Mouse (Mus musculus) left cerebral cortex, postnatal 14 days (tissue): ENCODE measurements around the gene Krtap1-5. TPM values are rescaled to one million over a fixed set of nuclear protein-coding genes. Genes with fewer than 3 reads are reported as not detected.

ENCODE experiments used
- DNase-seq, 2 experiments: peaks; one replicate each; pipeline ENCODE4 v3.0.0; 2021 to 2022; ENCODE audit warnings: low spot score in 2 of 2, mixed read lengths in 1 of 2
- intact Hi-C: fragments of 180-260 bp; cut with DNase I; formaldehyde crosslinking; loops from one replicate; pipeline ENCODE4 v1.15.1; 2025
- total RNA-seq, 2 experiments: library from RNA; stranded (reverse); gene quantifications; 2 replicates each; pipeline ENCODE4 v1.2.3; 2021

Gene Krtap1-5
- total RNA-seq, 2 experiments from 2014 or later: not detected

DNA sequence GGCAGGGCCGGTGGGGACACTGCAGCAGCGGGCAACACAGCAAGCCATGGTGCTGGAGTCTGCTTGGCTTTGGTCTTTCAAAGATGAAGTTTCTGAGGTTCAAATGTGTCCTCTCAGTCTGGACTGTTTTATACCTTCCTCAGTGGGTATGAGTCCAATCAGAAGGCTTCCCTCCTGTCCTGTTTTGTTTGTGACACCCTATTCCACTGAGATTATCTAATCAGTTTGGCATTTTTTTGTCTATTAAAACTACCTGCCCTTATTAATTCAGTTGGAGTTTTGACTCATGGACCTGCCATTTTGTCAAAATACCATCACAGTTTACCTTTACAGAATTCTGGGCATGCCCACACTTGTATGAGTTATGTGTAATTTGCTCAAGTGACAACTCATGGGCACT is 24.1 kb downstream of the Krtap1-5 start, which contains the start of gene Krtap3-2:
Krtap3-2 (minus strand) TSS at position 101 of the 400 bp plus-strand sequence.
- intact Hi-C loops: no loop called here
- DNase-seq: no peak

- intact Hi-C loops: no loop called here
- DNase-seq: no peak
Observed at GRCm38 (mm10) chr11:99556195-99556594, 24.6 kb downstream of the Krtap1-5 start.

DNA sequence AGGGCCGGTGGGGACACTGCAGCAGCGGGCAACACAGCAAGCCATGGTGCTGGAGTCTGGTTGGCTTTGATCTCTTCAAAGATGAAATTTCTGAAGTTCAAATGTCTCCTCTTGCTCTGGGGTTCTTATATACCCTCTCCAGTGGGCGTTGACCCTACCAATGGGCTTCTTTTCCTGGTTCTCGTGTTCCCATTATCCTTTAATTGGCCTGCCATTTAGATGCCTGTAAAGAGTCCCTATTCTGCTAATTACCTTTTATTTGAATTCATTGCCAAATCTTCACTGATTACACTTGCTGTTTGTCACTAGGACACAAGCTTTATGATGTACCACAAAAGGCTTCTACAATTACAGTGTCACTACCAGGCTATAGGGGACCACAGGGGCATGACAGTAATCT is 30.1 kb downstream of the Krtap1-5 start, which contains the start of gene Krtap3-3:
Krtap3-3 (minus strand) TSS at position 101 of the 400 bp plus-strand sequence.
- intact Hi-C loops: no loop called here
- no peak for DNase-seq

DNA sequence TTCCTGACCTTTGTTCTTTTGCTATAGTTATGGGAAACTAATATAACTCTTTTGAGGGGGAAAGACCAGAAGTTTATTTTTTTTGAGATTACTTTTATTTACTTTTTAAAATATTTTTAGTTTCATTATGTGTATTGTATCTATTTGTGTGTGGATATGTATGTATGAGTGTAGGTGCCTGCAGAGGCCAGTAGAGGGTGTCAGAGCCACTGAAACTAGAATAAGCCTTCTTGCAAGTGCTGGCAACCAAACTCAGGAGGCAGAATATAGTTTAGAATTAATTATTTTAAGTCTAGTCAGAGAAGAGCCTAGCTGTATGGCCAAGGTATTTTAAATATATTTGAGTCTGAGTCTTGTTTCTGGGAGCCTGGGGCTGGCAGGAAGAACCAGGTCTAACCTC is 32.9 kb downstream of the Krtap1-5 start:
- no peak for DNase-seq
- intact Hi-C loops: no loop called here

GRCm38 (mm10) chr11:99539721-99540120 is 41.1 kb downstream of the Krtap1-5 start:
- peak; percentile 26 to 40 for DNase-seq
- intact Hi-C loops: no loop called here

Other genes starting within 250 kb of the Krtap1-5 start
- under 1 TPM; 0.13 to 0.17 TPM for gene Krt26, start 243.1 kb downstream of the Krtap1-5 start, total RNA-seq
- not detected for gene Krt27, start 229.9 kb downstream of the Krtap1-5 start, total RNA-seq
- under 1 TPM; 0.22 to 0.34 TPM for gene Krt28, start 206.1 kb downstream of the Krtap1-5 start, total RNA-seq
- 10 to 100 TPM; 12.2 to 13.8 TPM for gene Krt10, start 191.7 kb downstream of the Krtap1-5 start, total RNA-seq
- 1 to 10 TPM; 8.5 to 9.7 TPM for gene Krt12, start 158.8 kb downstream of the Krtap1-5 start, total RNA-seq
- gene Krt20, start 142.9 kb downstream of the Krtap1-5 start, total RNA-seq: not detected
- not detected for gene Krt23, start 87.9 kb downstream of the Krtap1-5 start, total RNA-seq
- not detected for gene Krt39, start 59.7 kb downstream of the Krtap1-5 start, total RNA-seq
- not detected for gene Krt40, start 37.9 kb downstream of the Krtap1-5 start, total RNA-seq
- not detected for gene Krtap3-3, start 30.2 kb downstream of the Krtap1-5 start, total RNA-seq
- gene Krtap3-2, start 24.2 kb downstream of the Krtap1-5 start, total RNA-seq: not detected
- gene Gm11939, start 21.6 kb downstream of the Krtap1-5 start, total RNA-seq: not detected
- not detected for gene Krtap3-1, start 14.4 kb downstream of the Krtap1-5 start, total RNA-seq
- not detected for gene Krtap1-4, start 2.6 kb upstream of the Krtap1-5 start, total RNA-seq
- gene Krtap1-3, start 10.3 kb upstream of the Krtap1-5 start, total RNA-seq: not detected
- gene Krtap9-3, start 17.1 kb upstream of the Krtap1-5 start, total RNA-seq: not detected
- not detected for gene Gm11938, start 22.3 kb upstream of the Krtap1-5 start, total RNA-seq
- not detected for gene Gm11937, start 29.2 kb upstream of the Krtap1-5 start, total RNA-seq
- not detected for gene Krtap2-4, start 33.8 kb upstream of the Krtap1-5 start, total RNA-seq
- gene Gm11562, start 39.4 kb upstream of the Krtap1-5 start, total RNA-seq: not detected
- not detected for gene Krtap4-1, start 47.2 kb upstream of the Krtap1-5 start, total RNA-seq
- gene Krtap4-2, start 54.1 kb upstream of the Krtap1-5 start, total RNA-seq: not detected
- gene Krtap4-7, start 63.1 kb upstream of the Krtap1-5 start, total RNA-seq: not detected
- not detected for gene Gm11555, start 69.2 kb upstream of the Krtap1-5 start, total RNA-seq
- gene Gm11563, start 77.9 kb upstream of the Krtap1-5 start, total RNA-seq: not detected
- not detected for gene Krtap4-6, start 84.9 kb upstream of the Krtap1-5 start, total RNA-seq
- gene Gm14190, start 109.7 kb upstream of the Krtap1-5 start, total RNA-seq: not detected
- not detected for gene Gm14180, start 153.3 kb upstream of the Krtap1-5 start, total RNA-seq
- gene Gm11595, start 191.9 kb upstream of the Krtap1-5 start, total RNA-seq: not detected
- gene Krtap4-8, start 199.7 kb upstream of the Krtap1-5 start, total RNA-seq: not detected
- not detected for gene Krtap4-9, start 204.2 kb upstream of the Krtap1-5 start, total RNA-seq
- gene Gm11596, start 212.5 kb upstream of the Krtap1-5 start, total RNA-seq: not detected
- gene Gm11569, start 217.9 kb upstream of the Krtap1-5 start, total RNA-seq: not detected
- not detected for gene Gm11554, start 223.4 kb upstream of the Krtap1-5 start, total RNA-seq
- gene Krtap4-13, start 228.9 kb upstream of the Krtap1-5 start, total RNA-seq: not detected
- not detected for gene Gm11564, start 234.7 kb upstream of the Krtap1-5 start, total RNA-seq